Mouse (Mus musculus) ES-E14 (cell line): ENCODE measurements around the gene Urgcp. TPM values are rescaled to one million over a fixed set of nuclear protein-coding genes. Genes with fewer than 3 reads are reported as not detected.

Source experiments
- DNase-seq: peaks from one replicate; pipeline ENCODE4 v3.0.0-alpha.2; 2013; ENCODE audit warnings: low read depth, low spot score
- H3K27ac ChIP-seq: 2 replicates; pipeline ENCODE4 v1.5.1; 2012; ENCODE audit warnings: low read depth, mild to moderate bottlenecking, low read length, moderate library complexity, mixed read lengths; ENCODE audit not compliant: poor library complexity, insufficient read depth, severe bottlenecking
- H3K36me3 ChIP-seq: 2 replicates; pipeline ENCODE4 v1.6.1; 2012; ENCODE audit warnings: mild to moderate bottlenecking, low read length, moderate library complexity, mixed read lengths; ENCODE audit not compliant: control insufficient read depth, poor library complexity, insufficient read depth, severe bottlenecking
- H3K4me1 ChIP-seq, 2 experiments: fragments of 150-350 bp in 1 of 2; sonication (generic) in 1 of 2; 2 replicates each; pipeline ENCODE4 v1.6.1; 2012; ENCODE audit warnings: low read length in 2 of 2, mild to moderate bottlenecking in 1 of 2, mixed read lengths in 1 of 2; ENCODE audit not compliant: control insufficient read depth in 2 of 2, insufficient read depth in 2 of 2, poor library complexity in 1 of 2
- H3K4me3 ChIP-seq, 2 experiments: fragments of 150-350 bp in 1 of 2; sonication (generic) in 1 of 2; 2 replicates each; pipeline ENCODE4 v1.5.1; 2012; ENCODE audit warnings: low read length in 2 of 2, low read depth in 1 of 2, mild to moderate bottlenecking in 1 of 2, mixed read lengths in 1 of 2; ENCODE audit not compliant: insufficient read depth in 1 of 2, poor library complexity in 1 of 2, severe bottlenecking in 1 of 2
- H3K9ac ChIP-seq: 2 replicates; pipeline ENCODE4 v1.6.1; 2012; ENCODE audit warnings: low read depth, mild to moderate bottlenecking, low read length, mixed read lengths; ENCODE audit not compliant: poor library complexity, insufficient read depth, severe bottlenecking
- H3K9me3 ChIP-seq: fragments of 150-350 bp; sonication (generic); 2 replicates; pipeline ENCODE4 v1.6.1; 2012; ENCODE audit warnings: low read depth, mild to moderate bottlenecking, low read length; ENCODE audit not compliant: control insufficient read depth, insufficient read depth
- CHD2 ChIP-seq: IDR thresholded peaks from 2 replicates; pipeline ENCODE4 v1.6.1; 2014; ENCODE audit warnings: mild to moderate bottlenecking, low read depth, low read length, inconsistent platforms
- HCFC1 ChIP-seq: IDR thresholded peaks from 2 replicates; pipeline ENCODE4 v1.6.1; 2012; ENCODE audit warnings: low read length, inconsistent platforms, borderline replicate concordance; ENCODE audit not compliant: insufficient read depth
- MAFK ChIP-seq: IDR thresholded peaks from 2 replicates; pipeline ENCODE4 v1.6.1; 2014; ENCODE audit warnings: mild to moderate bottlenecking, low read depth, low read length, inconsistent platforms; ENCODE audit not compliant: insufficient read depth
- ZC3H11A ChIP-seq: IDR thresholded peaks from 2 replicates; pipeline ENCODE4 v1.6.1; 2012; ENCODE audit warnings: low read depth, mild to moderate bottlenecking, inconsistent platforms, low read length, borderline replicate concordance
- ZNF384 ChIP-seq: IDR thresholded peaks from 2 replicates; pipeline ENCODE4 v1.6.1; 2012; ENCODE audit warnings: low read depth, low read length, inconsistent platforms
- in situ Hi-C, 2 experiments: fragments of 600-800 bp; cut with MboI; formaldehyde crosslinking; loops; one replicate each; pipeline ENCODE4 v1.15.1; 2025; ENCODE audit warnings: low sequenced_read_pairs in 2 of 2, inconsistent platforms in 1 of 2; ENCODE audit not compliant: unreplicated experiment in 2 of 2
- total RNA-seq: library from RNA; depleted of rRNA; stranded (reverse); fragments of 300-350 nt; gene quantifications from 2 replicates; pipeline ENCODE4 v1.2.3, GENCODE M21; 2012

Gene Urgcp
- total RNA-seq, 1 experiment: 10.3 TPM

DNA sequence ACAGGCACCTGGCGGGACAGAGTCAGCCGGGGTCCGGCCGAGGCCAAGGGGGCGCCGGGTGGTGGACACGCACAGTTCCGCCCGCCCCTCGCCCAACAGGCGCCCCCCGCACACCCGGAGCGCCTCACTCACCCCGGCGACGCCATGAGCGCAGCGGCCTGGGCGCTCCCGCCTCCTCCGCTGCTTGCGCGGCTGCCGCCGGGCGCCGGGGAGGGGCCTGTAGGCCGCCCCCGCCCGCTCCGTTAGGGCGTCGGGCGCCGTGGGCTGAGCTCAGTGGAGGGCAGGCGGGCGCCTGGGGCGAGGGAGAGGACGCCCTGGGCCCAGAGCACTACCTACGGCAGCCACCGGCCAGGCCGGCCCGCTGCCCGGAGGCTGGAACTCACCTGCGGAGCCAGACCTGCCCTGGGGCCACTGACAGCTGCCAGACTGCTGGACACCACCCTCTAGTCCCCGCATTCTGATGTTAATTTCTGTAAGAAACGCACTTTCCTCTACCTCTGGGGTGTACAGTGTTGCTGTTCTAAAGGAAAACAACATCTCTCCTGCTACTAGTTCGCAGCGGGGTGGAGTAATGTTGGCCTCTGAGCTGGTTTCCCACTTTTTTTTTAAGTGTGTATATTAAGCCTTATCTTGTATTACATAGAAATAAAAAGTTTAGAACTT is 21.1 kb downstream of the Urgcp start:
- H3K27ac ChIP-seq: peak overlapping the region; percentile 78
- peaks cover 0 to 6% of the 10 kb centered on the region in 2 experiments; a peak in 1 of 4 replicates for H3K4me1 ChIP-seq
- in situ Hi-C loops: no loop called here
- H3K36me3 ChIP-seq: no peaks in the 10 kb centered on the region
- peak; percentile 64 for DNase-seq
- TF ChIP-seq ZNF384: peak; percentile 55; the same call in 1 of the 2 replicates
- no peak for TF ChIP-seq ZC3H11A
- no peak for TF ChIP-seq MAFK
- no peak for TF ChIP-seq CHD2
- no peak; the same call in 1 of the 2 replicates for TF ChIP-seq HCFC1
- H3K9me3 ChIP-seq: no peaks in the 10 kb centered on the region
- H3K9ac ChIP-seq: peak overlapping the region; percentile 76
- peak overlapping the region; percentile 70 to 78 for H3K4me3 ChIP-seq

DNA sequence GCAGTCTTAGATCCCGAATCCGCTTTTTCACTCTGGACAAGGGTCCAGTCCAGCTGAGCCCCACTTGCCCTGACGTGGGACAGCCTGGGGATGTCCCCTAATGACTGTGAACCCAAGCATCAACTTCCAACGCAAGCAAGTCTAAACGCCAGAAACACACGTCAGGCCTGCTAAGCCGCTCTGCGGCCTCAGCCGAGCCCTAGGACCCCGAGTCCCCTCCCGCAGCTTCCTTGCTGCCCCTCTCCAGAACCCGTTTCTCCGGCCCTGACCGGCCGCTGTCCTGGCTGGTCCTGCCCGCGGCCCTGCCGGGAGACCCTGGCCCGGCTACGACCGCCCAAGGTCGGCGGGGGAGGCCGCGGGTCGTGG is 21.6 kb downstream of the Urgcp start:
- Histone ChIP-seq H3K27ac (peak overlapping the region; percentile 78), H3K9me3 (no peaks in the 10 kb centered on the region), H3K4me3 (peak overlapping the region; percentile 70 to 78), H3K4me1 (peaks cover 0 to 6% of the 10 kb centered on the region in 2 experiments; a peak in 1 of 4 replicates), H3K9ac (peak overlapping the region; percentile 76), H3K36me3 (no peaks in the 10 kb centered on the region)
- TF ChIP-seq MAFK: no peak
- no peak for TF ChIP-seq CHD2
- TF ChIP-seq ZC3H11A: no peak
- TF ChIP-seq ZNF384: no peak
- TF ChIP-seq HCFC1: no peak
- in situ Hi-C loops: no loop called here
- DNase-seq: no peak

DNA sequence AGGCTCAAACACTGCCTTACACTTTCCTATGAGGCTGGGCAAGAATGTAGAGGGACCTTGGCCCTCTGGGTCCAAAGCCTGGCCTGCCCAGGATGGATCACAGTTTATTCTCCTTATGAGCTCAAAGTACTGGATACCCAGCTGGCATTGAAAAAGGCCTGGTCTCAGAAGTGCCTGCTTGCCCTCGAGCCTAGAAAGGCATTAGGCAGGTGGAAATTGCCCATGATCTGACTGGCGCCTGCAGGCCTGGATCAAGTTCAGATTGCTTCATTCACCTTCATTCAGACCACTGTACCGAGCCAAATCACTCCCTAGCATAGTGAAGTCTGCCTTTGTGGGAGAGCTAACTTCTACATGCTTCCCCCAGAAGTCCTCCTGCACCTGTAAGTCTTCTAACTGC is 22.3 kb downstream of the Urgcp start:
- DNase-seq: no peak
- H3K4me3 ChIP-seq: peak overlapping the region; percentile 34 to 70; a peak in 3 of 4 replicates
- no peak for TF ChIP-seq MAFK
- no peak for TF ChIP-seq CHD2
- TF ChIP-seq ZNF384: no peak
- TF ChIP-seq HCFC1: no peak
- TF ChIP-seq ZC3H11A: no peak
- in situ Hi-C loops: no loop called here
- no peak overlapping the region for H3K27ac ChIP-seq
- no peaks in the 10 kb centered on the region for H3K9me3 ChIP-seq
- 0 out of 2 replicates have a peak overlapping the region, but pooled peaks have one; percentile 47 for H3K9ac ChIP-seq
- no peaks in the 10 kb centered on the region for H3K36me3 ChIP-seq
- peaks cover 0 to 10% of the 10 kb centered on the region in 2 experiments; a peak in 3 of 4 replicates for H3K4me1 ChIP-seq

DNA sequence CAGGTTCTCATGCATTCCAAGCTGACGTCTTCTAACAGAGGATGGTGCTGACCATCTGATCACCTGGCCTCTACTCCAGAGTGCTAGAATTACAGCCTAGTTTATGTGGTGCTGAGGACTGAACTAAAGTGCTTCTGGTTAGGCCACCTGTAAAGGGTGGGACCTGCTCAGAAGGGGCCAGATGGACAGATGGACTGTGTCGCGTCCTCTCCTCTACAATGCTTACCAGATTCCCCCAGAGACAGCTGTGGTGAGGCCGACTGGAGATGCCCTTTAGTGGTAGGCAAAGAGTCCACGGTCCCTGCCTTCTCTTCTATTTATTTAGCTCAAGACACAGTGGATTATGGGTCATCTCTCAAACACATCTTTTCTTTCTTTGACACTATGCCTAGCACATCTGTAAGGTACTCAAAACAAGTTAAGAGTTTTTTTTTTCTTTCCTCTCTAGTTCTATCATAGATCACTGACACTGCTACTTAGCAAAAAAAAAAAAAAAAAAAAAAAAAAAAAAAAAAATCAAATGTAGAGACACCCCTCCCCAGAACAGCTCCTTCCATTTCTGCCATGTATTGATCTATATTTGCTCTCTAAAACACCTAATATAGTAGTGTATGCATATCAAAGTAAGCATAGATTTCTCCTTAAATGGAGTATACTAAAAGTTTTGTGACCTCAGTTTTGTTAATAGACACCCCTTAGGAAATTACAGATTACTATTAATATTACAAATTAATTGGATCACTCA is 23.1 kb downstream of the Urgcp start:
- H3K27ac ChIP-seq: no peak overlapping the region
- no peak overlapping the region for H3K9ac ChIP-seq
- TF ChIP-seq CHD2 (no peak), ZNF384 (no peak), ZC3H11A (no peak), HCFC1 (no peak), MAFK (no peak)
- H3K9me3 ChIP-seq: no peaks in the 10 kb centered on the region
- DNase-seq: no peak
- peaks cover 4 to 10% of the 10 kb centered on the region in 2 experiments for H3K4me1 ChIP-seq
- H3K36me3 ChIP-seq: no peaks in the 10 kb centered on the region
- no peak overlapping the region for H3K4me3 ChIP-seq
- in situ Hi-C loops: no loop called here
